Mouse (Mus musculus) frontal cortex, adult (tissue): ENCODE measurements around the gene Prss16.
A peak's percentile ranks its signal among the peaks of the same experiment; 100 is the strongest.

Experiments used
- ATAC-seq: cut with Nextera tagmentation; 2 replicates; pipeline ENCODE4 v1.9.2; 2017; ENCODE audit warnings: mild to moderate bottlenecking, moderate library complexity, mixed read lengths; ENCODE audit not compliant: low TSS enrichment

Gene Prss16

DNA sequence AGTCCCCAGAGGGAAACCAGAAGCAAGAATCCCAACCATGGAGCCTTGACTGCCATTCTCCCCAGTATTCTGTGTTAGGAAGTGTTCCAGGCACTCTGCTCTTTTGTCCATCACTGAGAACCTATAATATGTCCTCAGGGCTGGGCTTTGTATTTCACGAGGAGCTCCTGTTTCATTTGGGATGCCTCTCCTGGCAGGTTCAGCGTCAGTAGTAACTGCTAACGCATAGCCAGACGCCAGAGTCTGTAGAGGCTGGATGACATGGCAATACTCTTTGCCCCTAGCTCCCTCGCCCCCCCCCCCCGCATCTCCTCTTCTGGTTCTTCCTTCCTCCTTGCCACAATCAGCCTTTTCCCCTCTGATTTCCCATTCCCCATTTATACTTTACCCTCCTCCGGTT, at the start of gene Prss16:
Gene Prss16 (minus strand): TSS at position 101 of the 400 bp plus-strand sequence.
- no peak for ATAC-seq

DNA sequence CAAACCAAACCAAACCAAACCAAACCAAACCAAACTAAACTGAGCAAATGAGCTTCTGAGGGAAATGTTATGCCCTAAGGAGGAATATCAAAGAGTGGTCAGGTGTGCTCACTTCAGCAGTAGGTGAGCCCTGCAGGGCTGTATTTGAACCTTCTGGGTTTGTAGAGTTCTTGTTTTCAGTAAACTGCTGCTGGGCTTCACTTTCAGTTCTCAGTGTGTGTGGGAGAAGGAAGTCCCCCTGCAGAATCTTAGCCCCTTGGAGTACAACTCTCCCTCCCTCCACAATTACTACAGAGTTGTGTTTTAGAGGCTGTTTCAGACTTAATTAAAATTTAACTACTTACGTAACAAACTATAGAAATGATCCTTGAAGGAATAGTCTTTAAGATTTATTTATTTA, 44.2 kb upstream of the Prss16 start:
- ATAC-seq = no peak

DNA sequence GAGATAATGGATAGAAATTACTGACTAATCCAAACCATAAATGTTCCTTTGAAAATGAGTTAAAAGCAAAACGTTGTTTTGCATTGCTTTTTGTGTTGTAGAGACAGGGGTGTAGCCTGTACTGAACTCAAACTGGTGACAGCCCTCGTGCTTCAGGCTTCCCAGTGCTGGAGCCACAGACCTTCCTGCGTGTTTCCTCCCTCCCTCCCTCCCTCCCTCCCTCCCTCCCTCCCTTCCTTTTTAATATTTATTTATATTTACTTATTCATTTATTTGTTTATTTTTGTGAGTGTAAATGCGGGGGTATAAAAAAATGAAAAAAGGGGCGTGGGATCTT, 41.9 kb upstream of the Prss16 start:
- no peak for ATAC-seq

DNA sequence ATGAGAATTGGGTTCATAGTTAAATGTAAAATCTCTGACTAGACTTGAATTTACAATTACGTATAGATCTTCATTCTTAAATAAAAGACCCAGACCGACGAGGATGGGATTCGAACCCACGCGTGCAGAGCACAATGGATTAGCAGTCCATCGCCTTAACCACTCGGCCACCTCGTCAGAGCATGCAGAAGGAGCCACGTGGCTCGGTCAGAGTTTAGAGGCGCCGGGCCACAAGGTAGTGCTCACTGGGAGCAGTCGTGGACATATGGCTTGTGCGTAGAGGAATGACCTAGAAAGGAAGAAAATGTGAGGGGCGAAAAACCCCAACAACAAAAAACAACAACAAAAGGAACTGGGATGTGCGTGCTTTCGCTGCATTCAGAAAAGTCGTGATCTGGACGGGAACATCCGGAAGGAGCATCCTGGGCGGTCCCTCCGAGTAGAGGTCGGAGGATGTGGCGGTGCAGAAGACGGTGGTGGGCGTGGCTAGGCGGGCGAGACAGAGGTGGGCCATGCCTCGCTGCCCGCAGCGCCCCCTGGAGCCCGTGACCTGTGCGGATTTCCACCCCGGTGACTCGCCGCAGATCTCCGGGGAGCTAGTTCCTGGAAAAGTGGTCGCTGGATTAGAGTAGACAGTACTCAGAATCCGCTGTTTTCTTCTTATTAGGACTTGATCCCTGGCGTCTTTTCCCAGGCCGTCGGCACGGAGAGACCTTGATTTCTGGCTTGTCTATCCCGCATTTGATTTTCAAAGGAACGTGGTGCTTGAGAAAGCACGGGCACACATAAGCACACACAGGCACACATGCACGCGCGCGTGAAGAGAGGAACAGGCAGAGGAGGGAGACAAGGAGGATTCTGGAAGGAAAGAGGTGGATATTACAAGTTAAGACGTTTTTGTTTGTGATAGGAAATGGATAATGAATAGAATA, 41.3 kb upstream of the Prss16 start:
- ATAC-seq = peak; percentile 94

DNA sequence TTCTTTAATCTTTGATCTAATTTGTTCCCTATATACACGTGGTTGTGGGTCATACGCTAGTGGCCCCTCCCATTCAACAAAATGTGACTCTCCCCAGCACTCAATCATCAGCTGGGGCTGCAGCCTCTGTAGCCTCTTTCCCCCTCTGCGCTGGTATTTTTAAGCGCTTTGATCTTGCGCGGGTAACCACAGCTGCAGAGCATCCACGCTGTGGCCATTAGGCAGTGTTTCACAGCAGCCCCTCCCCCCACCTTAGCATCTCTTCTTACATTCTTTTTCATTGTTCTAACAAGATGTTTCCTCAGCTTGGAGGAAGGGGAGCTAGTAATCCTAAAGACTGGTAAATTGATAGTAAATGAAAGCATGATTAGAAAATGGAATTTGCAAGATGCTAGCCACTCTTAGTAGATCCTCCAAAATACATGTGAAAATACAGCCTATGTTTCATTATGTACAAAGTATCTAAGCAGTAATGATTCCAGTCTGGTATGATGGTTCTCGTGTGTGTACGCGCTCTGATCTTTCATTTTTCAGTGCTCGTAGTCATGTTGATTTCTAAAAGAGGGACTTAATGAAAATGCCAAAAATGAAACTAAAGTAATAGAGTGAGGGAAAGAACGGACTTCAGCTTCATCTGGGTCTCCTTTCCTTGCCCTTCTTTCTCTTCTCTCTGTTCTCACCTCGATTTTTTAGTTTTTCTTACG, 40.3 kb upstream of the Prss16 start:
- ATAC-seq = 0 out of 2 replicates have a peak, but pooled peaks have one; percentile 9

GRCm38 (mm10) chr13:22049041-22049440, 39.5 kb upstream of the Prss16 start:
- ATAC-seq = no peak

GRCm38 (mm10) chr13:22045311-22045710, 35.8 kb upstream of the Prss16 start:
- no peak for ATAC-seq

DNA sequence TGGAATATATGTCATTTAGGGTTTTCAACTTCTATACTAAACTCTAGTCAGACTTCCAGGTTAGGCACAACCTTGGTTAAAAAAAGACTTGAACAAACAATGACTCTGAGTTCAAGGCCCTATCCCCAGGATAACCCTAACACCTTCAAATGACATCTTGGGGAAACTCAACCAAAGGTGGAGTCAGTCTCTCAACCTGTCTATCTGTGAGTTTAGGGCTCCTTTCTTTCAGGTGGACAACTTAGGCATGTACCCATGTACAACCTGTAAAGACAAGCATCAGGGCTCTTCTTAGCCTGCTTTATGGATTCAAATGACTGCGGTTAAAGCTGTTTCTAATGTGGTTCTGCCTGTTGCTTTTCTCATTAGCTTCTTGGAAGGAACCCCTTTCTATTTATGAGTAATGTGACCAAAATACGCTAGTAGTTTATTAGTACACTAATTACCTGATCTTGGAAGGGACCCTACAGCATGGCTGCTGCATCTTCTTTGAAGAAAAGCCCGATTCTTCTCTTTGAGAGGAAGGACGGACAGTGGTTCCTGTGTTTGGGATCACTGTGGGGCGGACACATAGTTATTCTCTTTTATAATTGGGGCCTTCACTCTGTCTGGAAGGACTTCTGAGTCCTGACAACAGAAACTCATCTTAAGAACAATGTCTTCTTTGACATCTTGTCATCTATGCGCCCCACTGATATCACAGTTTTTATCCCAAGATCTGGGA, 35.1 kb upstream of the Prss16 start:
- ATAC-seq = no peak

GRCm38 (mm10) chr13:22043503-22044431, 34.2 kb upstream of the Prss16 start:
- peak; percentile 62 for ATAC-seq

DNA sequence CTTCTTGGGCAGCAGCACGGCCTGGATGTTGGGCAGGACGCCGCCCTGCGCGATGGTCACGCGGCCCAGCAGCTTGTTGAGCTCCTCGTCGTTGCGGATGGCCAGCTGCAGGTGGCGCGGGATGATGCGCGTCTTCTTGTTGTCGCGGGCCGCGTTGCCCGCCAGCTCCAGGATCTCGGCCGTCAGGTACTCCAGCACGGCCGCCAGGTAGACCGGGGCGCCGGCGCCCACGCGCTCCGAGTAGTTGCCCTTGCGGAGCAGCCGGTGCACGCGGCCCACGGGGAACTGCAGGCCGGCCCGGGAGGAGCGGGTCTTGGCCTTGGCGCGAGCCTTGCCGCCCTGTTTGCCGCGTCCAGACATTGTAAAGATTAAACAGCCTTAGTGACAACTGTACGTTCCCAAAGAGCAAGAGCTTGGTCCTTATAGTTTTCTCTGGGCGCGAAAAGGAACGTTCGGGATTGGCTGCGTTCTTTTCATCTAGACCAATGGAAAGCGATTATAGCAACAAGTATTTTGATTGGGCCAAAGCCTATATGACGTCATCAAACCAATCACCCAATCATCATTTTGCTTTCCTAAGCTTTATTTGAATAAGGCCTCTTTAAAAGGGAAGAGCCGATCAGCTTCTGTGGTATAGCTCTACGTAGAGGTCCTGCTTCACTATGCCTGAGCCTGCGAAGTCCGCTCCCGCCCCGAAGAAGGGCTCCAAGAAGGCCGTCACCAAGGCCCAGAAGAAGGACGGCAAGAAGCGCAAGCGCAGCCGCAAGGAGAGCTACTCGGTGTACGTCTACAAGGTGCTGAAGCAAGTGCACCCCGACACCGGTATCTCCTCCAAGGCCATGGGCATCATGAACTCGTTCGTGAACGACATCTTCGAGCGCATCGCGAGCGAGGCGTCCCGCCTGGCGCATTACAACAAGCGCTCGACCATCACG, 33.3 kb upstream of the Prss16 start, which contains the start of the genes Hist1h2ag and Hist1h2bj:
Gene Hist1h2ag (minus strand): TSS at position 377 of the 935 bp plus-strand sequence.
Gene Hist1h2bj (plus strand): TSS at position 647 of the 935 bp plus-strand sequence.
- ATAC-seq = peak; percentile 91

- ATAC-seq = no peak
Measured at GRCm38 (mm10) chr13:22041651-22042567, 32.4 kb upstream of the Prss16 start.

DNA sequence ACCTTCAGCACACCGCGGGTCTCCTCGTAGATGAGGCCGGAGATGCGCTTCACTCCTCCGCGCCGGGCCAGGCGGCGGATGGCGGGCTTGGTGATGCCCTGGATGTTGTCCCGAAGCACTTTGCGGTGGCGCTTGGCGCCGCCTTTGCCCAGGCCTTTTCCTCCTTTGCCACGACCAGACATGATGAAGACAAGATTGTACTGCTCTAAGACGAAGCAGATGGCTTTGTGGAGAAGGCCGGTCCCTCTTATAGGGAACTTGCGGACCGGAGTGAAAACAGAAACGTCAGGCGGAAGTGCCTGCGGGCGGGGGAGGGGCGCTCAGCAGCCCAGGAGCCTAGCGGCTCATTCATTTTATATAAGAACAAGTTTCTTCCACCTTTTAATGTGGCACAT, 31.6 kb upstream of the Prss16 start, which contains the start of gene Hist1h4i:
Gene Hist1h4i (minus strand): TSS at position 221 of the 395 bp plus-strand sequence.
- ATAC-seq = peak; percentile 81

GRCm38 (mm10) chr13:22040464-22041141, 31.1 kb upstream of the Prss16 start:
- ATAC-seq = no peak

GRCm38 (mm10) chr13:22039951-22040463, 30.5 kb upstream of the Prss16 start:
- ATAC-seq = no peak

GRCm38 (mm10) chr13:22039364-22039763, 29.8 kb upstream of the Prss16 start:
- ATAC-seq = no peak

DNA sequence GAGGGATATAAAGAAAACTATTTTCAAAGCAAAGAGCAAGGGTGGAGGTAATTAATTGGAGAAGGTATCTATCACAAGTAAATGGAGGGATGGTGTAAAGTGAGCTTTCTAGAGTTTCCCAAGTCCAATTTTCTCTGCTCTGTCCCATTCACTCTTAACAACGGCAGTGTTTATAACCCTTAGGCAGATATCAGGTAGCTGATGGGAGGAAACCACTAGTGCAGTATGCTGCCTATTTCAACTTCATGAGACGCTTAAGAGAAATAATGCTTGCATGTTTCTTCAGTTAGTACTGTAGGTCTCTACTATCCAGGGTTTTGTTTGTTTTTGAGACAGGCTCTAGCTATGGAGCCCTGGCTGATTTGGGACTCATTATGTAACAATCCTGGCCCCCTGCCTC, 27.9 kb upstream of the Prss16 start:
- no peak for ATAC-seq

DNA sequence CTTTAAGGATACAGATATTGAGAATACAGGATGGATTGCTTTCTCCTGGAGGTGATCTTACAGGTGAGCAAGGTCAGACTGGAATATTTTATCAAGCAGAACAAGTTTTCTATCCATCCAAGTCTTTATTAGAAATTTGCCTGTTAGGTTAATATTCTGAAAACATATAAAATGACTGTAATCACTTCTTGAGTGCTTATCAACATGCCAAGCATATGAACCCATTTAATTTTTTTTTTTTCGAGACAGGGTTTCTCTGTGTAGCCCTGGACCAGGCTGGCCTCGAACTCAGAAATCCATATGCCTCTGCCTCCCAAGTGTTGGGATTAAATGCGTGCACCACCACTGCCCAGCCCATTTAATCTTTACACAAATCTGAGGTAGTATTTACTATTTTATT, 27.4 kb upstream of the Prss16 start:
- no peak for ATAC-seq
